Mouse (Mus musculus) embryonic facial prominence, embryonic 12.5 days (tissue): ENCODE measurements around the gene Tmem92. TPM values are rescaled to one million over a fixed set of nuclear protein-coding genes. Genes with fewer than 3 reads are reported as not detected.

Source experiments
- ATAC-seq: fragments of 200-750 bp; cut with Nextera tagmentation; 2 replicates; pipeline ENCODE4 v1.8.0; 2017; ENCODE audit not compliant: insufficient number of reproducible peaks, insufficient read depth, low FRiP score, low TSS enrichment
- H3K27ac ChIP-seq: fragments of 300-500 bp; sonication (generic); 2 replicates; pipeline ENCODE4 v1.5.1; 2016; ENCODE audit warnings: mild to moderate bottlenecking
- H3K27me3 ChIP-seq: fragments of 300-500 bp; sonication (generic); 2 replicates; pipeline ENCODE4 v1.6.1; 2016; ENCODE audit warnings: mild to moderate bottlenecking, moderate library complexity
- H3K36me3 ChIP-seq: fragments of 300-500 bp; sonication (generic); 2 replicates; pipeline ENCODE4 v1.6.1; 2016; ENCODE audit warnings: mild to moderate bottlenecking
- H3K4me1 ChIP-seq: fragments of 300-500 bp; sonication (generic); 2 replicates; pipeline ENCODE4 v1.6.1; 2016
- H3K4me2 ChIP-seq: fragments of 300-500 bp; sonication (generic); replicated peaks from 2 replicates; pipeline ENCODE4 v1.6.1; 2016; ENCODE audit warnings: mild to moderate bottlenecking, moderate library complexity
- H3K4me3 ChIP-seq: fragments of 300-500 bp; sonication (generic); 2 replicates; pipeline ENCODE4 v1.5.1; 2016; ENCODE audit warnings: mild to moderate bottlenecking
- H3K9ac ChIP-seq: fragments of 300-500 bp; sonication (generic); 2 replicates; pipeline ENCODE4 v1.6.1; 2016; ENCODE audit warnings: mild to moderate bottlenecking, moderate library complexity
- H3K9me3 ChIP-seq: fragments of 300-500 bp; sonication (generic); 2 replicates; pipeline ENCODE4 v1.6.1; 2016; ENCODE audit warnings: mild to moderate bottlenecking, moderate library complexity
- WGBS: fragments of 180-500 bp; shearing (Covaris S2); methylation state at CpG from one replicate; pipeline ENCODE4 v1.1.7; 2016; 5-methylcytosine and 5-hydroxymethylcytosine counted together
- polyA plus RNA-seq: library from polyadenylated mRNA; unstranded; fragments of >200 nt; fragmentation: Nextera tagmentation; extraction: Ambion mirVana; gene quantifications from 2 replicates; pipeline ENCODE4 v1.2.1, GENCODE M21; 2016

Gene Tmem92
- polyA plus RNA-seq, 1 experiment from 2014 or later = not detected

- no peak overlapping the region for H3K27ac ChIP-seq
- no peak for ATAC-seq
- no peak overlapping the region for H3K4me3 ChIP-seq
- 88% methylated on average over 3 of the region's 3 CpGs for WGBS
- H3K9me3 ChIP-seq = no peaks in the 10 kb centered on the region
- H3K27me3 ChIP-seq = no peaks in the 10 kb centered on the region
- H3K9ac ChIP-seq = no peak overlapping the region
- H3K4me2 ChIP-seq = no peak overlapping the region
- H3K36me3 ChIP-seq = no peaks in the 10 kb centered on the region
- H3K4me1 ChIP-seq = no peaks in the 10 kb centered on the region
Measured at GRCm38 (mm10) chr11:94727306-94727705, 55.2 kb downstream of the Tmem92 start.

Other genes starting within 250 kb of the Tmem92 start
- 5.0 and 5.7 TPM in 2 replicates for gene Rsad1, start 233.4 kb downstream of the Tmem92 start, polyA plus RNA-seq
- gene Chad, start 217.7 kb downstream of the Tmem92 start, polyA plus RNA-seq = 2.0 and 3.6 TPM in 2 replicates
- gene Acsf2, start 180.8 kb downstream of the Tmem92 start, polyA plus RNA-seq = 5.5 and 5.9 TPM in 2 replicates
- gene Lrrc59, start 152.9 kb downstream of the Tmem92 start, polyA plus RNA-seq = 222 and 225 TPM in 2 replicates
- gene Mrpl27, start 128.9 kb downstream of the Tmem92 start, polyA plus RNA-seq = 139 and 142 TPM in 2 replicates
- gene Eme1, start 128.7 kb downstream of the Tmem92 start, polyA plus RNA-seq = 33.3 and 37.5 TPM in 2 replicates
- gene Xylt2, start 105.2 kb downstream of the Tmem92 start, polyA plus RNA-seq = 29.0 and 29.5 TPM in 2 replicates
- 0.52 and 0.95 TPM in 2 replicates for gene Gm11541, start 78.2 kb downstream of the Tmem92 start, polyA plus RNA-seq
- gene Cdc34b, start 40.9 kb downstream of the Tmem92 start, polyA plus RNA-seq = 0.22 and 0.25 TPM in 2 replicates
- gene Col1a1, start 153.5 kb upstream of the Tmem92 start, polyA plus RNA-seq = 512 and 623 TPM in 2 replicates
- not detected in 2 replicates for gene Hils1, start 184.9 kb upstream of the Tmem92 start, polyA plus RNA-seq
- gene Sgca, start 193.6 kb upstream of the Tmem92 start, polyA plus RNA-seq = 1.5 and 1.8 TPM in 2 replicates
- 14.4 TPM in 2 replicates for gene Ppp1r9b, start 208.3 kb upstream of the Tmem92 start, polyA plus RNA-seq
- gene Samd14, start 227.2 kb upstream of the Tmem92 start, polyA plus RNA-seq = 50.3 and 50.9 TPM in 2 replicates